Mouse (Mus musculus): ENCODE results near the gene Ddx31.

Gene Ddx31

DNA sequence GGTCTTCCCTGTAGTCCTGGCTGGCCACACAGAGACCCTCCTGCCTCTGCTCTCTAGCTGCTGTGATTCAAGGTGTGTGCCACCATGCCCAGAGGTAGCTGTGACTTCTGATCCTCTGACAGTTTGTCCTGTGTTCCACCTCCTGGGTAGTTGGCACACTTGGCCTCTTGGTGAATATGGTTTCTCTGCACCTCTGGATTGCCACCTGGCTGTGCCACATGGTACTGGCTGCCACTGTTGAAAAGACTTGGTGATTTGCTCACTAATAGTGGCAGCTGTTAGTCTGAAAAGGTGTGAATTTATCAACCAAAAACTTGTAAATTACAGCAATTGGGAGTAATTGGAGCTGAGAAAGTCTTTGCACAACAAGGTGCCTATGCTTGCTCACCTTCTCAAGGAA, 23.7 kb downstream of the Ddx31 start:
- no peak for DNase-seq (ENCODE audit: low read depth)

DNA sequence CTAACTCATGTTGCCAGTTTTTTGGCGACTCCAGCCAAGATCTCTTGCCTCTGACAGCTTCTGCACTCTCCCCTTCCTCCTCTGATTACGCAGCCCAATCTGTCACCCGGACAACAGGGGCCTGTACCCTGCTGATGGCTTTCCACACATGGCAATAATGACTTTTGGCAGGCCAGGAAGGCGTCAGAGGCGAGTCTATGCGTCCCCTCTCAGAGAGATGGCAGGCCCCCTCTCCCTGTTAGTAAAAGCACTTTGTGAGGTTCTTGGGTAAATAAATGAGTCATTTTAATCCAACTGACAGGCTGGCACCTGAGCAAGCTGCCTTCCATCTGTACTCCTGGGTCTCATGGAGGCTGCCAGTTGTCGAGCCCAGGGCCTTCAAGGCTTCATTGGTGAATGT, 27.3 kb downstream of the Ddx31 start:
- DNase-seq (ENCODE audit: low read depth), result no peak

DNA sequence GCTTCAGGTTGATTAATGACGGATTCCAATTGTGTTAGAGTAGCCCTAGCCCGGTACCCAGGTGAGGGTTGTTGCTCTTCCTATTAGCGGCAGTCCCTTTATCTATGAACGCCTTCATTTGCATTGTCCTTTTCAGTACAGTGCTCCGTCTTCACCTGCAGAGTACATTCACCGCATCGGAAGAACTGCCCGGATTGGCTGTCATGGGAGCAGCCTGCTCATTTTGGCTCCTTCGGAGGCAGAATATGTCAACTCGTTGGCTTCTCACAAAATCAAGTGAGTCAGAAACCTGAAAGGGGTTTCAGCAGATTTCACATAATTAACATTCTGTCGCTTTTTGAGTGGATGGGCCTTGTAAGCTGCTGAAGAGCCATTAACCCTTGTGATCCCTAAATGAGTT, 35.3 kb downstream of the Ddx31 start:
- DNase-seq (ENCODE audit: low read depth), result no peak

DNA sequence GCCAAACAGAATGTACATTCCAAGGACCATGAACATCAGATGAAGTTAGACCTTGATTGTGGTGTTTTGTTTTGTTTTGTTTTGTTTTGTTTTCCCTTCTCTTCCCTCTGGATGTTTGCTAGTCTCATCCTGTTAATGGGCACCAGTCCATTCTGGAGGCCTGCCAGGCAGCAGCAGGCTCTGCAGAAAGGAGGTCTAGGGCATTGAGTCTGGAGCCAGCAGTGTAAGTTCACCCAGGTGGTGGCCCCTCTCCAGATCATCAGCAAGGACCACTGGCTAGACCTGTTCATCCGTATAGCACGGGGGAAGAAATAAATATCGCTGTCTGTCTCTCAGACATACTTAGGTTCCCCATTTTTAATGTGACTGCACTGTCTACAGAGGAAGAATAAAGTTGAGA, 41.1 kb downstream of the Ddx31 start:
- no peak for DNase-seq (ENCODE audit: low read depth)

DNA sequence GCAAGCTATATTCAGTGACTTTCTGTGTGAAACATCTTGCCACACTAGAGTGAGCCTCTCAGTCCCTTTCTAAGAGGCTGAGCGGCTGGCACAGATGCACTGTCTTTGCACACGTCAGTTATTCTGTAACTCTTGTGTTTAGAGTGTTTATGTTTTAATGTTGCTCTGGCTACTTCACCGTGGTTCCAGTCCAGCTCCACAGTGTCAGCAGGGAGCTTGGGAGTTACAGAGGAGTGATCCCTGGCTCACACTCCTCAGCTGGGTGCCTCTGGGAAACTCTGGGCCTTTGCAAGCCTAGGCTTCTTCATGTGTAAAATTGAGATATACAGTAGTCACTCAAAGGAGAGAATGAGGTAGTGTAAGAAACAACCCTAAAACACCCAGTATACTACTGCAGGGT, 41.8 kb downstream of the Ddx31 start:
- DNase-seq (ENCODE audit: low read depth), result no peak

DNA sequence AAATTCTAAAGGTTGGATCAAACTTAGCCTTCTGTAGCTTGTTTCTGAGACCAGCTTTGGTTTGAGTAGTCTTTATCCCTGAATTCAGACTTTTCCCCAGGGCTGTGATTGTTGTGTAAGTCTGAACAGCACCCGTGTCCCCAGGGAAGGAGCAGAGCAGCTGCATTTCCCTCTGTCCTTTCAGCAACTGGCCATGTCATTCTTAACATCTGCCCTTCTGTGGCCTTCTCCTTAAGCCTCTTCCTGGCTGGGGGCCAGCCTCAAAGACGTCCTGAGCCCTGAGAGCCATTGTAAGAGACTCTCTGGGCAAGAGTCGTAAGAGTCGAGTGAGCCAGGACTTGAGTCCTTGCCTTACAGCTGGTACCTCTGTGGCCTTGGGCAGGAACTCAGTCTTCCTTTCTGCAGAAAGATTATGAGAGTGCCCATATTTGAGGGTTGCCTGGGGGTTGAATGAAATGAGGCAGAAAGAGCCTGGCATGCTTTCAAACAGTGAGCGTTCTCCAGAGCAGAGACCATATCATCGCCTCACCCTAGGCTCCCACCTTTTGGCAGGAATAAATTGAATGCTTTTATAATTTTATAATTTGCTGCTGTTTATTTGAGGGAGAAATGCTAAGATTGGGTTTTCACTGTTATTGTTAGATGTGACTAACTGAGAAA, 42.8 kb downstream of the Ddx31 start:
- DNase-seq (ENCODE audit: low read depth), result no peak

DNA sequence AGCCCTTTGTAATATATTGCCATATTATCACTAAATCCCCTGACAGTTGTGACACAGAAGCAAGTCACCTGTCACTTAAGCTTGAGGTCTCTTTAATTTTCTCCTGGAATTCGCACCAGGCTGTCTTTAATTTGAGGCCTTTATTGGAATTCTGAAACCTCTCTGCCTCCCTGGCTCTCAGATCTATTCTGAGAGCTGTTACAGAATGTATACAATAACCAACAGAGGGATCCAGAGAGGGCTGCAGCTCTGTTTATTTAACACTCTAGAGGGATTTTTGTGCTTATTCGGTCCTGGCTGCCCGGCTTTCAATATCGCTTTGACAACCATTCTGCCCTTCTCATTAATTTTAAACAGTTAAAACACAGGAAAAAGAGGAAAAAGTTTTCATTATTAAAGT, 44.7 kb downstream of the Ddx31 start:
- no peak for DNase-seq (ENCODE audit: low read depth)

DNA sequence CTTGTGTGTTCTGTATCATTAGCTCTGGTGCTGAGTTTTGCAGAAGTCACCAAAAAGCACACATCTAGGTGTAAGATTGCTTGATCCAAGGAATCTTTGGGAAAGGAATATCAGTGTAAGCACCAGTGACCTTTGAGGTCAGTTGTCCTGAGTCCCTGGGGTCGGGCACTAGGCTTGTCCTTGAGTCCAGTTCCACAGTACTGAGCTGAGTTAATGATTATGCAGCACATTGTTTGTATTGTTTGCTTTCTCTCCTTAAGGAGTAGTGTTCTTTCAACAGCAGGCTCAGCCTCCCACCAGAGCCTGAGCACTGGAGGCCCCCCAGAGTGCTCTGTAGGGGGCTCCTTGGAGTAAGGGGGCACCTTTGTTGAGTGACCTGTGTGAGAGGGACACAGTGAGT, 52.6 kb downstream of the Ddx31 start:
- no peak for DNase-seq (ENCODE audit: low read depth)

DNA sequence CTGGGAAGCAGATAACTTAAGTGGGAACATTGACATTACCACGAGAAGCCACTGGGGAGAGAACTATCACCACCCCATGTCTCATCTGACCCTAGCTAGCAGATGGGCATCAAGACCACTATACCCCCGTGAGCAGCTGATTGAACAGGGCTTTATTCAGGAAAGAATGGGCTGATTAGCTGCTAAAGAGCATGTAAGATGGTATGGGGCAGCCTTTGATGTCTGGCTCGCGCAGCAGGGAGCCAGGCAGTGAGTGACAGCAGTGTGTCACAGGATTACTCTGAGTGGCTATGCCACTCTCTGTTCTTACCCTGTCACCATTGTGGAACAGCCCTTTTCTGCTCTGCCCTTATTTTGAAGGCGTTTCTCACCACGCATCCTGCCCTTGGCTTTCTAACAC, 53.3 kb downstream of the Ddx31 start:
- no peak for DNase-seq (ENCODE audit: low read depth)

DNA sequence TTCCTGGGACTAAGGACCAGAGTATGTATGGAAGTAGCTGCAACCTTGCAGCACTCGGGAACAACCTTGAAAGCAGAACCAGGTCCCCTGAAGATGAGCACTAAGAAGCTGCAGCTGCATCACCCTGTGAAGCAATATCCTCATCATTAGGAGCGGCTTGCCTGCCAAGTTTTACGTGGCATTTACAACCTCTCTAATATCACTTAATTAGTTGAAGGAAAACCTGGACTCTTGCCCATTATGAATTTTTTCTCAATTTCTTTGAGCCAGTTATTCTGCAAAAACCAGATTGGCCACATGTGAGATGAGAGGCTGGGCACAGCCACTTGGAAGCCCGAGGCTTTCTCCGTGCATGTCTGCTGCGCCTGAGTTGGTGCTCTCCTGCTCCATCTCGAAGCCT, 55.7 kb downstream of the Ddx31 start:
- no peak for DNase-seq (ENCODE audit: low read depth)

DNA sequence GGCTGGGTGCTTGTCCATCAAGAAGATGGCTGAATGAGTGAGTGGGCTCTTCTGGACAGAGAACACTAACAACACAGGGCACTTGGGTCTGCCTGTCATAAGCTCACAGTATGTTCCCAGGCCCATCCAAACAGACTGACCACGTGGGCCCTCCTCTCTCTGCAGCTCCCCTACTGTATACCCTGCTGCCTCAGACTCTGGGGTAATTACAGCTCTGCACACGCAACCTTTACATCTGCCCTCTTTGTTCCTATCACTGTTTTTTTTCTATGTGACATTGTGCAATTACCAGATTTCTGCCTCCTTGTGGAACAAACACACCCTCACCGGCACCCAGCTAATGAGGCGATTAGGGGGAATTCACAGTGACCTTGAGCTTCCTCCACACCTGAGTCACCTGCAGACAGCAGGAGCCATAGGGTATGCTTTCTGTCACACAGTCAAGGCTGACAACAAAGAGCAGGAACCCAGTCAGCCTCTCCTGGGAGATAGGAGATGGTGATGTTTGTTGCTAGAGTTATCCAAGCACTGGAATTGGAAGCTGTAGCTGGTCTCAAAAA, 57.2 kb downstream of the Ddx31 start:
- DNase-seq (ENCODE audit: low read depth), result no peak

DNA sequence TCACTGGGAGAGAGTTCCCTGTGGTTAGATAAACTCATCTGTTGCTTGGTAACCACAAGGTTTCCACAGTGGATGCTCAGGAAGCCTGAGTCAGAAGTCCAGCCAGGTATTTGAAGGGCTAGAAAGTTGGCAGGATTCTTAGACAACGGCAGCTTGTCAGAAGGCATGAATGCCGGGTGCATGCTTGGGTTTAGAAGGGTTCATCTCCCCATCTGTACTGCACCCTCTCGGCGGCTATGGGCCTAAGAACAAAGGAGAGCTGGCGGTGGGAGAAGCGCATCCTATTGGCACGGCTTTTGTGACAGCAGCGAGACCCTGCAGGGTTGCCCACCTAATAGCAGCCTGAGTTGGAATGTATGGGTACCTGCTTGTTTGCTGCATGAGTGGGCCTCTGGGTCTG, 62.1 kb downstream of the Ddx31 start:
- DNase-seq (ENCODE audit: low read depth), result no peak

DNA sequence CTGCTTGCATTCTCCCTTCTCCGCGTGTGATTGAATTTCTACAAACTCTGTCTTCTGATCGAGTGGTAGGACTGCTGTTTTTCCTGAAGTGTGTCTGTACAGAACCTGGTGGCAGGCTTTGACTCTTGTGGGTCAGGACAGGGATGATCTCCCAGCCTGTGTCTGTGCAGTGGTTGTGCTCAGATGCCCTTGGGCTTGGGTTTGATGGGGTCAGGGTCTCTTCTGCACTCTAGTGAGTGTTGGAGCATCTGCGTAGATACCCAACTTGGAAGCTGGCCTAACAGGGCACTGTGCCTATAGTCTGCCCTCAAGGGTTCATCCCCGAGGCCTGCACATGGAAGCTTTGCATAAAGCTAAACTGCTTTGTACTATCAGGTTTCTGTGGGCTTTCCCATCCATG, 63.7 kb downstream of the Ddx31 start:
- no peak for DNase-seq (ENCODE audit: low read depth)

DNA sequence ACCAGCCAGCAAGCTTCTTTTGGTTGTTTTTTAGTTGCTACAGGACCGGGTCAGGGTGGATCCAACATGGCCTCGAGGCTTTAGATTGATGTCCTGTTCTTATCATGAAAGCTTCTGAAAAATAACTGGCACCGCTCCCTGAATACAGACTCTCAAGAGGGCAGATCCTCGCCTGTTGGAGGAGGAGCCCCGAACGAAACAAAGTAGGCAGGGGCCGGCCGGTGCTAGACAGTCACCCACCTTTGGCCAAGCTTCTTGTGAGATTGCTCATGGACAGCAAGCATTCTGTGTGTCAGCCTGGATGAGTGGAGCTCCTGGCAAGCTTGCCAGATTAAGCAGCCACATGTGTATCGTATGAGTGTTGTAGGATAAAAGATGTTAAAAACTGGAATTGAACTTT, 64.6 kb downstream of the Ddx31 start:
- DNase-seq (ENCODE audit: low read depth), result no peak

DNA sequence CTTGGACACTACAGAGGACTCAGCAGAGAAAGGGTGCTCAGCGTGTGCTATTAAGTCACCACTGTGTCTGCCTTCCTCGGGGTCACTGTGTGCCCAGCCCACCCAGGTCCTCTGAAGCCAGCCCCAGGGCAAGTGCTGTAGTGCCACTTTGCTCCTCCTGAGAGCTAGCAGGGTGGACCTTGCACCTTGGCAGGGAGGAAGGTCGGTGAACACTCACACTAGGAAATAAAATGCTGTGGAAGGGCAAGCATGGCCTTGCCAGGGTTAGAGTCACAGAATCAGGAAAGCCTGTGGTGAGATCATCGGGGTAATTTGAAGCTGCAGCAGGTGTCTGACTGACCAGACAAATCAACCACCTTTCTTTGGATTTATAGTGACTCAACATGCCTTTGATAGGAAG, 65.4 kb downstream of the Ddx31 start:
- no peak for DNase-seq (ENCODE audit: low read depth)

DNA sequence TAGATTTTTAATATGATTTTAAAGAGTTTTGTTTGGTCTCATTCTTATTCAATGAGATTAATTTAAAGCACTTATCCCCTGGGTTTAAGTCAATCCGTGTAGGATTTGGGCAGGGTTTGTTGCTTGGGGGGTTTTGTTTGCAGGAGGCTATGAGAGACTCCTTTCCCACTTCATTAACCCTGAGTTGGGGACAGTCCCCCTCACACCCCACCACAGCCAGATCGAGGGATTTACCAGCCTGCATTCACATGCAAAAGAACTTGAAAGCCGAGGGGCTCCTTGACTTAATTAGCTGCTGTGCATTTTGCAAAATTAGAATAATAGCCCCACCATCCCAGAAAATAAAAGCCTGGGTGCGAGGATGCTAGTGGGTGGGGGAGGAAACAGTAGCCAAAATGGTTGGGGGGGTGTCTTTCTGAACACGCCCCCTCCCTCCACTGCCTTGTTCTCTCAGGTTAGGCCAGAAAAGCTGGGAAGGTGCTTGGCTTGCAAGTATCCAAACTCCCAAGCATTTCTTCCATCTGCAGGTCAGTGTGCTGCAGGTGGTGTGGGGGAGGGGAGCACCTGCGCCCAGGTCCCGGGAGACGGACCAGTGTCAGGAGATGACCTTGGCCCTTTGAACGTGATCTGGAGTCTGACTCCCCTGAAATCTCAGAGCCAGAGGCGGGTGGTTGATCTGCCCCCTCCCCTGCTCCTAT, 67.6 kb downstream of the Ddx31 start:
- DNase-seq (ENCODE audit: low read depth), result no peak

DNA sequence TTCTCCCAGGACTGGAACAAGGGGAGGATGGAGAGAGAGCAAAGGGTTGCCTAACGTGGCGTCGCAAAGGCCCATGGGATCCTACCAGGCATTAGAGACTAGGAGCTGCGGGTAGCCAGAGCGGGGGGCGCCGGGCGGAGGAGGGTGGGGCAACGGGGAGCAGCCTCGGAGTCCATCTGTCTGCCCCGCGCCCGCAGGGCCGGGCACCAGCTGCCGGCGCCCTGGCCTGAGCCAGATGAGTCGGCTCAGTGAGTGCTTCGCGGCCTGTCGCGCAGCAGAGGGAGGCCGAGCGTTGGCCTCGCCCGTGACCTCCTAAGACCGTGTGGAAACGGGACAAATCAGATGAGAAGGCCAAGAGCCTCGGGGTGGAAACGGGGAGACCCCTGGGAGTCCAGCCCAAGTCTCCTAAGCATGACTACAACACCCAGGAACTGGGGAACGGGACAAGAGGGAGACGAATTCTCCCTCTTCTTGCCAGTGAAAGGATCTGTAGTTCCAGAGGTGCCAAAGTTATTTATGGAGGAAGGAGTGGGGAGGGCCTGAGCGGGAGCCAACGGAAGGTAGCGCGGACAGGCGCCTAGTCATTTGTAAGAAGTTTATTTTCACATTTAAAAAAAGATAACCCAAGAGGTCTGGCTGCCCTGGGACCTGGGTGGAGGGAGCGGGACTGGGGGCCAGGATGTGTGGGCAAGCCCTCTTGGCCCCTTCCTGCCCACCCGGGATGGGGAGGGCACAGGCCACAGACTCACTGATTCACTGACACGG, 68.4 kb downstream of the Ddx31 start:
- no peak for DNase-seq (ENCODE audit: low read depth)

DNA sequence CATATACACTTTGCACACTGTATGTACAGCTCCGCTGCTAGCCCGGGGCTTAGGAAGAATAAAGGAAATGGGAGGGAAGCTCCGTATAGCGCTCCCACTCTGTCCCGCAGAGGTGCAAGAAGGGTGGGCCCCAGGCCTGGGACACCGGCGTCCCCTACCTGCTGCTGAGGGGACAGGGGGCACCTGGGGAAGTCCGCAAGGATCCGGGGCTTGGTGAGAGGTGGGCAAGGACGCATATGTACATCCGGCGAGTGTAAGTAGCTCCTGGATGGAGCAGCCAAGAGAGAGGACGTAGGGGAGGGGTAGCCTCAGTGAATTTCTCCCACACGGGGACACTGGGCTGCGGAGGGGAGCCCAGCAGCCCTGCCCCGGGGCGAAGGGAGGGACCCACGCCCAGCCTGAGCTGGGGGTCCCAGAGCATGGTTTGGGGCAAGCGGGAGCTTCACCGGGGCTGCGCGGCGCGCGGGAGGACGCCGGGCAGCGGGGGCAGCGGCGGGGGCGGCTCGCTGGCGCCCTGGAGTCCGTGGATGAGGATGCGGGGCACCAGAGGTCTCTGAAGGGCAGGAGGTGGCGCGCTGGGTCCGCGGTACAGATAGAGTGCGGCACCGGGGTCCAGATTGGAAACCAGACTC, 69.1 kb downstream of the Ddx31 start:
- no peak for DNase-seq (ENCODE audit: low read depth)

DNA sequence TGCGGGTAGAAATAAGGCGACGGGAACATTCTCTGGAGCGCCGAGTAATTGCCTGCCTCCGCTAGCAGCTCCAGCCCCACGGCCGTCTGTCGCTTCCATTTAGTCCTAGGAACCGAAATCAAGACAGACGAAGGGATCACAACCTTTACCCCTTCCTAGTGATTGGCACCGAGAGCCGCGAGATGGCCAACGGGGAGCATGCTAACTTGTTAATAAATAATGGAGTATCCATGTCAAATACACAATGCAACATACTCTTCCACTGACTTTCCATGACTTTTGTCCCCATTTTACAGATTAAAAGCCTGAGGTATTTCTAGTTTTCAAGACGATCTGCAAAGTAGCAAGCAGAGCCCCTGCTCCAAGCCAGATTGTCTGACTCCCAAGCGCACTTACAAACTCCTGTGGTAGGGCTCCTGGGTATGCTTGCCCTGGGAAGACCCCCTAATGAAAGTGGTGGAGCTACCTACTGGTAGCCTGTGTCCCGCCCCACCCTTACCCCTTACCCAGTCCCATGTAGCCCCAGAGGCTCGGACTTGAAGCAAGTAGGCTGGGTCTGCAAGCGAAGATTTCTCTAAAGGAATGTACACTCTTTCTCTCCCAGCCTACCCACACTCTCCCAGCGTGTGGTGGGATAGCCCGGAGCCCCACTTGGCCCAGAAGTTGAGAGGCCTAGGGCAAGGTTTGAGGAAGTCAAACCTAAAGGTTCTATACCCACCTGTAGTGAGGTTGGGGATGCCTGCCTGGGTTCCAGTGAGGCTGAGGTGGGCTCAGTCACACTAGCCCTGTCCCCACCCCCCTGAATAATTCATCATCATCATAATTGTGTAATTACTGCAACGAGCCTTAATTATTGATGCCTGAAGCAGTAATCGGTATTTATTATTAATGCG, 69.9 kb downstream of the Ddx31 start:
- no peak for DNase-seq (ENCODE audit: low read depth)

DNA sequence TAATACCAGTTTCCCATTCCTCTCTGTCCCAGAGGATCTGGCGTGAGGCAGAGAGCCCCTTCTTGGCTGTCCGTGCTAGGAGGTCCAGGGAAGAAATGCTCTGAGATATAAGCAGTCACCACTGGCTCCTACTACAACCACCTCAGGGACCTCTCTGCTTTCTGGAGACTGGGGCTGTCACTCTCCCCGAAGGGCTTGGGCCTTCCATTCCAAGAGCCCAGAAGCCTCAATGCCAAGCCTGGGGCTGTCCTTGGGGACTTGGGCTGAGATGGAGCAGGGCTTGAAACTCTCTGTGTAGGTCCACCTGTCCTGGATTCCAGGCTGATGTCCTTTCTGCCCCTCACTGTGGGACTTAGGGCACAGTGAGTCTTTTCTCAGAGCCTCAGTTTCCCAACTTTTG, 70.7 kb downstream of the Ddx31 start:
- no peak for DNase-seq (ENCODE audit: low read depth)

DNA sequence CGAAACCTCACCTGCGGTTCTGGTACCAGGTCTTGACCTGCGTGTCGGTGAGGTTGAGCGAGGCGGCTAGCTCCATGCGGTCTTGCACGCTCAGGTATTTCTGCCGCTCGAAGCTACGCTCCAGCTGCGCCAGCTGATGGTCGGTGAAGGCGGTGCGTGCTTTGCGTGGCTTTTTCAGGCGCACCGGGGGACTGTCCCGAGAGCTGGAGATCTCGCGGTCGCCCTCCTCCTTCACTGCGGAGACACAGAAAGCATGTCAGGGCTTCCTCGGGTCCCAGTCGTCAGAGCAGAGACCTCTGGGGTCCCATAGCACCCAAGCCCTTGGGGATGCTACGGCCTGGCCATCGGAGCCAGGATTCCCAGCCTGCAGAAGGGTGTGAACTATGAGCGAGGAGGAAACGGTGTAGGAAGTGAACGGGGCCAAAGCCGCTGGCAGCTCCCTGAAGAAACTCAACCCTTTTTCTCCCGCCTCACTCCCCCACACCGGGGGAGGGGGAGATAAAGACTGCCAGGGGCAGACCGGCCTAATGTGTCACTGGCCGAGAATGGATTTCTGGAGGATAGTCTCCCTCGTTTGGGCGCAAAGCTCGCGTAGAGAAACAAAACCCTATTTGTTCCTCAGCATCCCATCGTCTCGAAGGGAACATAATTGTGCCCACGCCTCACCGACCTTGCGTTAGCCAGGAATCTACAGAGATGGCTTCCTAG, 71.3 kb downstream of the Ddx31 start:
- DNase-seq (ENCODE audit: low read depth), result no peak

All from fibroblast of lung, adult 2 months (primary cell).